Comparison of ENCODE assay signal across 15 mouse cellular contexts in the genomic region with DNA sequence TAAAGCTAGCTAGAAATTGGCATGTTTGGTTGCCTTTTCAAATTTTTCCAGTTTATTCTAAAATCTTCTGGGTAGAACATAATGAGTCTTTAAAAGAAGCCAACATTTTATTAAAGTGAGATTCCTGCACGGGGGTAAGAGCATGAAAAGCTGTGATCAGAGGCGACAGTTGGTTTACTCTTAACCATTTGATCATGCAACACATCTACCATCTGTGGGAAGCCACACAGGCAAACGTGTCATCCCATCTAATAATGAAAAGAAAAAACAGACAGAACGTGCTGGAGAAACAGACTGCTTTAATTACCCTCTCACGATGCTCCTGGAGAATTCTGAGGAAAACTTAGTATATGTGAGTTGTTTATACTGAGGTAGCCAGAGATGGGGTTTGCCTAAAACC.
"Had no signal": no experiment of that assay in that cellular context is flagged by ENCODE, and none has a peak within 500 bp of the region (broad histone marks: within the 10 kb centered on the region; RNA-seq: fewer than 3 reads in every experiment).

No protein-coding gene starts in this region.

- H3K9ac ChIP-seq: limb, embryonic 12.5 days; liver, embryonic 13.5 days; liver, postnatal 0 days; lung, embryonic 15.5 days; midbrain, embryonic 12.5 days; stomach, embryonic 15.5 days had no signal

- H3K9me3 ChIP-seq: limb, embryonic 12.5 days; liver, embryonic 13.5 days; lung, embryonic 15.5 days; midbrain, embryonic 12.5 days; stomach, embryonic 15.5 days had no signal

- H3K27me3 ChIP-seq: limb, embryonic 12.5 days; liver, embryonic 13.5 days; lung, embryonic 15.5 days; midbrain, embryonic 12.5 days; stomach, embryonic 15.5 days had no signal

- H3K4me2 ChIP-seq: limb, embryonic 12.5 days; liver, embryonic 13.5 days; lung, embryonic 15.5 days; midbrain, embryonic 12.5 days; stomach, embryonic 15.5 days had no signal

- H3K4me1 ChIP-seq: limb, embryonic 12.5 days; liver, embryonic 13.5 days; lung, embryonic 15.5 days; midbrain, embryonic 12.5 days; stomach, embryonic 15.5 days had no signal

- ATAC-seq: liver, postnatal 0 days; midbrain, embryonic 16.5 days had no signal

- H3K36me3 ChIP-seq: limb, embryonic 12.5 days; liver, embryonic 13.5 days; lung, embryonic 15.5 days; midbrain, embryonic 12.5 days; stomach, embryonic 15.5 days had no signal

- H3K27ac ChIP-seq: kidney, postnatal 0 days; limb, embryonic 12.5 days; liver, embryonic 13.5 days; lung, embryonic 15.5 days; macrophage; midbrain, embryonic 12.5 days; stomach, embryonic 15.5 days had no signal

- DNase-seq: kidney, adult 9 months; kidney, postnatal 36 days; liver; liver, embryonic 13.5 days; liver, postnatal 0 days; lung, postnatal 14 days; right cerebral cortex, postnatal 14 days; thymus, postnatal 36 days had no signal

- H3K4me3 ChIP-seq: limb, embryonic 12.5 days; liver, embryonic 13.5 days; lung, embryonic 15.5 days; midbrain, embryonic 12.5 days; stomach, embryonic 15.5 days had no signal
